Mouse (Mus musculus): ENCODE measurements around the gene Anapc13. TPM values are rescaled to one million over a fixed set of nuclear protein-coding genes. Genes with fewer than 3 reads are reported as not detected.

The Anapc13 gene
- polyA plus RNA-seq, 1 experiment, result 45.1 TPM

DNA sequence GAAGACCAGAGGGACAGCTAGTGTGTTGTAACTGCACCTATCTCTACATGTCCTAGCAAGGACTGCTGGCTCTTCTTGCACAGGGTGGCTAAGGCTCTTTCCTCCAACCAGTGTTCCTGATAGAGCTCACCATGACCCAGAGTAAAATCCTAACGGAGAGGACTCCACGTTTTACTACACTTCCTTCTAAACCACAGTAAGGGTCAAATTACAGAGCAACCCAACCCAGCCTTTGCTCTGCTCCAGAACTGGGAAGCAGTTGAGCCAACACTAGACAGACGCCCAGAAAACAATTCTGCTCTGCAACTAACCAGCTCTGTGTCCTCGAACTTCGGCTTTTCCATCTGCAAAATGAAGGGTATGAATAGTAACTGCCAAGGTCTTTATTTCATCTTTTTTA, 4.7 kb upstream of the Anapc13 start:
- no peak overlapping the region for H3K27ac ChIP-seq (ENCODE audit: insufficient read depth, low read depth, low read length)
- H3K36me3 ChIP-seq (ENCODE audit: control insufficient read depth, insufficient read depth, low read length), result peaks cover 3% of the 10 kb centered on the region
- no peak overlapping the region for H3K4me3 ChIP-seq (ENCODE audit: low read depth, low read length)
- TF ChIP-seq CTCF (IDR thresholded peaks at IDR 0.05; ENCODE audit: extremely low read depth, insufficient read length, insufficient replicate concordance, low read depth, low read length) (no peak), POLR2A (IDR thresholded peaks at IDR 0.05; ENCODE audit: low read depth, low read length) (no peak)
- no peaks in the 10 kb centered on the region for H3K4me1 ChIP-seq (ENCODE audit: control insufficient read depth, insufficient read depth, insufficient read length, low read length)
- no peaks in the 10 kb centered on the region for H3K27me3 ChIP-seq (ENCODE audit: control insufficient read depth, insufficient read depth, low read length)
- 51% methylated on average over 5 of the region's 5 CpGs for WGBS

- peaks cover 3% of the 10 kb centered on the region for H3K36me3 ChIP-seq (ENCODE audit: control insufficient read depth, insufficient read depth, low read length)
- H3K27ac ChIP-seq (ENCODE audit: insufficient read depth, low read depth, low read length), result no peak overlapping the region
- H3K4me1 ChIP-seq (ENCODE audit: control insufficient read depth, insufficient read depth, insufficient read length, low read length), result peaks cover 3% of the 10 kb centered on the region; the same call in 1 of the 2 replicates
- TF ChIP-seq CTCF (IDR thresholded peaks at IDR 0.05; ENCODE audit: extremely low read depth, insufficient read length, insufficient replicate concordance, low read depth, low read length), result no peak
- TF ChIP-seq POLR2A (IDR thresholded peaks at IDR 0.05; ENCODE audit: low read depth, low read length), result no peak
- no peaks in the 10 kb centered on the region for H3K27me3 ChIP-seq (ENCODE audit: control insufficient read depth, insufficient read depth, low read length)
- WGBS, result 33% methylated on average over 5 of the region's 5 CpGs
- H3K4me3 ChIP-seq (ENCODE audit: low read depth, low read length), result no peak overlapping the region
Measured at GRCm38 (mm10) chr9:102622192-102622857, 3.8 kb upstream of the Anapc13 start.

DNA sequence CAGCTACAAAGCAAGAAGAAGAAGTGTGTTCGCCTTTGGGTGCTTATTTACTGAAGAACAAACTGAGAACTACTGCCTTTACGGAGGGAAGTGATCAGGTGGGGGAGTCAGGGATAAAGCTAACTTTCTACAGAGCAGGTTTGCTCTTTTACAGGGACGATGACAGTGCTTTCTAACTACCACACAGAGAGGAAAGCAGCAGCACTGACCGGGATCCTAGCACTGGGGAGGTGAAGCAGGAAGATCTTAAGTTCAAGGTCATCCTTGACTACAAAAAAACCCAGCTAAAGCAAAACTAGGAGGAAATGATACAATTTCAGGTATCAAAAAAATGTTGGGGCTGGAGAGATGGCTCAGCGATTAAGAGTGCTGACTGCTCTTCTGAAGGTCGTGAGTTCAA, 3.2 kb upstream of the Anapc13 start:
- Histone ChIP-seq H3K36me3 (ENCODE audit: control insufficient read depth, insufficient read depth, low read length) (peaks cover 3% of the 10 kb centered on the region), H3K4me3 (ENCODE audit: low read depth, low read length) (no peak overlapping the region), H3K27me3 (ENCODE audit: control insufficient read depth, insufficient read depth, low read length) (no peaks in the 10 kb centered on the region), H3K4me1 (ENCODE audit: control insufficient read depth, insufficient read depth, insufficient read length, low read length) (peaks cover 6% of the 10 kb centered on the region; the same call in 1 of the 2 replicates), H3K27ac (ENCODE audit: insufficient read depth, low read depth, low read length) (no peak overlapping the region)
- WGBS, result 78% methylated on average over 6 of the region's 6 CpGs
- TF ChIP-seq CTCF (IDR thresholded peaks at IDR 0.05; ENCODE audit: extremely low read depth, insufficient read length, insufficient replicate concordance, low read depth, low read length) (no peak), POLR2A (IDR thresholded peaks at IDR 0.05; ENCODE audit: low read depth, low read length) (no peak)

- Histone ChIP-seq H3K27me3 (ENCODE audit: control insufficient read depth, insufficient read depth, low read length) (no peaks in the 10 kb centered on the region), H3K4me1 (ENCODE audit: control insufficient read depth, insufficient read depth, insufficient read length, low read length) (peaks cover 9% of the 10 kb centered on the region; the same call in 1 of the 2 replicates), H3K36me3 (ENCODE audit: control insufficient read depth, insufficient read depth, low read length) (peaks cover 1% of the 10 kb centered on the region; the same call in 1 of the 2 replicates), H3K27ac (ENCODE audit: insufficient read depth, low read depth, low read length) (no peak overlapping the region), H3K4me3 (ENCODE audit: low read depth, low read length) (no peak overlapping the region)
- TF ChIP-seq CTCF (IDR thresholded peaks at IDR 0.05; ENCODE audit: extremely low read depth, insufficient read length, insufficient replicate concordance, low read depth, low read length) (no peak), POLR2A (IDR thresholded peaks at IDR 0.05; ENCODE audit: low read depth, low read length) (no peak)
- 90% methylated on average over 7 of the region's 7 CpGs for WGBS
Measured at GRCm38 (mm10) chr9:102623581-102623980, 2.5 kb upstream of the Anapc13 start.

- peaks cover 9% of the 10 kb centered on the region; the same call in 1 of the 2 replicates for H3K4me1 ChIP-seq (ENCODE audit: control insufficient read depth, insufficient read depth, insufficient read length, low read length)
- H3K36me3 ChIP-seq (ENCODE audit: control insufficient read depth, insufficient read depth, low read length), result no peaks in the 10 kb centered on the region
- TF ChIP-seq CTCF (IDR thresholded peaks at IDR 0.05; ENCODE audit: extremely low read depth, insufficient read length, insufficient replicate concordance, low read depth, low read length) (no peak), POLR2A (IDR thresholded peaks at IDR 0.05; ENCODE audit: low read depth, low read length) (no peak)
- under 1% methylated on average over 27 of the region's 27 CpGs for WGBS
- no peaks in the 10 kb centered on the region for H3K27me3 ChIP-seq (ENCODE audit: control insufficient read depth, insufficient read depth, low read length)
- H3K4me3 ChIP-seq (ENCODE audit: low read depth, low read length), result peak overlapping the region; percentile 70
- peak overlapping the region; percentile 64 for H3K27ac ChIP-seq (ENCODE audit: insufficient read depth, low read depth, low read length)
Measured at GRCm38 (mm10) chr9:102625401-102625982, 604 bp upstream of the Anapc13 start.

- Histone ChIP-seq H3K27ac (ENCODE audit: insufficient read depth, low read depth, low read length) (peak overlapping the region; percentile 90), H3K36me3 (ENCODE audit: control insufficient read depth, insufficient read depth, low read length) (no peaks in the 10 kb centered on the region), H3K4me1 (ENCODE audit: control insufficient read depth, insufficient read depth, insufficient read length, low read length) (peaks cover 9% of the 10 kb centered on the region; the same call in 1 of the 2 replicates), H3K4me3 (ENCODE audit: low read depth, low read length) (peak overlapping the region; percentile 70), H3K27me3 (ENCODE audit: control insufficient read depth, insufficient read depth, low read length) (no peaks in the 10 kb centered on the region)
- under 1% methylated on average over 9 of the region's 9 CpGs for WGBS
- TF ChIP-seq POLR2A (IDR thresholded peaks at IDR 0.05; ENCODE audit: low read depth, low read length), result no peak
- no peak for TF ChIP-seq CTCF (IDR thresholded peaks at IDR 0.05; ENCODE audit: extremely low read depth, insufficient read length, insufficient replicate concordance, low read depth, low read length)
Measured at GRCm38 (mm10) chr9:102626839-102627225, 736 bp downstream of the Anapc13 start.

DNA sequence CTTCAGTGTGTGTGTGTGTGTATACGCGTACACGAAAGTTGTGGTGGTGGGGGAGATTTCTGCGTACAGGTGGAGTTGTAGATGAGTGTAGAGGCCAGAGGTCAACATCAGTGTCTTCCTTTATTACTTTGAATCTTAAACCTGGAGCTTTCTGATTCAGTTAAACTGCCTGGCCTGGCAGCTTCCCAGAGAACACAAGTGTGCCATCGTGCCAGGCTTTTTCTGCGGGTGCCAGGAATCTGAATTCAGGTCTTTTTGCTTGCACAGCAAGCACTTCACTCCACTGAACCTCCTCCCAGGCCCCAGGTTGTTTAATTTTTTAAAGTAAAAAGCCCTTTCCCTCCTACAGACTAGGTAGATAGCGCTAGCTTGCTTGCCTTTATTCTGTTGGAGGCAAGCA, 1.3 kb downstream of the Anapc13 start:
- 37% methylated on average over 7 of the region's 7 CpGs for WGBS

More for the DNA sequence above, 1.3 kb downstream of the Anapc13 start:
- Histone ChIP-seq H3K36me3 (ENCODE audit: control insufficient read depth, insufficient read depth, low read length) (no peaks in the 10 kb centered on the region), H3K27ac (ENCODE audit: insufficient read depth, low read depth, low read length) (peak overlapping the region; percentile 90), H3K4me1 (ENCODE audit: control insufficient read depth, insufficient read depth, insufficient read length, low read length) (peaks cover 9% of the 10 kb centered on the region; the same call in 1 of the 2 replicates), H3K27me3 (ENCODE audit: control insufficient read depth, insufficient read depth, low read length) (no peaks in the 10 kb centered on the region), H3K4me3 (ENCODE audit: low read depth, low read length) (peak overlapping the region; percentile 70; the same call in 1 of the 2 replicates)
- TF ChIP-seq POLR2A (IDR thresholded peaks at IDR 0.05; ENCODE audit: low read depth, low read length) (no peak), CTCF (IDR thresholded peaks at IDR 0.05; ENCODE audit: extremely low read depth, insufficient read length, insufficient replicate concordance, low read depth, low read length) (no peak)

Data from small intestine, adult 2 months (tissue).